Mouse (Mus musculus) midbrain, embryonic 11.5 days (tissue): ENCODE data around the gene Gpr137. TPM values are rescaled to one million over a fixed set of nuclear protein-coding genes. Genes with fewer than 3 reads are reported as not detected.

Experiments
- microRNA-seq: library from miRNA; unstranded; fragments of <30 nt; microRNA quantifications from one replicate; pipeline ENCODE4, GENCODE M21; 2017
- polyA plus RNA-seq: library from polyadenylated mRNA; unstranded; fragments of >200 nt; fragmentation: Nextera tagmentation; extraction: Ambion mirVana; gene quantifications from 2 replicates; pipeline ENCODE4 v1.2.1, GENCODE M21; 2014

The Gpr137 gene
- polyA plus RNA-seq, 1 experiment from 2014 or later = 32.0 TPM

Small RNAs within 50 kb of the gene (microRNA-seq; reads per million reads assigned to microRNA genes)
- 1.7 reads per million for gene Mir6990

Other genes starting within 250 kb of the Gpr137 start
- gene Rps6ka4, start 101.8 kb downstream of the Gpr137 start, polyA plus RNA-seq = 4.8 and 5.1 TPM in 2 replicates
- 0.26 and 0.58 TPM in 2 replicates for gene Ccdc88b, start 84.3 kb downstream of the Gpr137 start, polyA plus RNA-seq
- gene Trmt112, start 32.8 kb downstream of the Gpr137 start, polyA plus RNA-seq = 147 and 151 TPM in 2 replicates
- 123 and 127 TPM in 2 replicates for gene Prdx5, start 32.4 kb downstream of the Gpr137 start, polyA plus RNA-seq
- 3.4 and 3.7 TPM in 2 replicates for gene Esrra, start 20.7 kb downstream of the Gpr137 start, polyA plus RNA-seq
- not detected in 2 replicates for gene Catsperz, start 17.1 kb downstream of the Gpr137 start, polyA plus RNA-seq
- not detected in 2 replicates for gene Kcnk4, start 8.0 kb downstream of the Gpr137 start, polyA plus RNA-seq
- gene Bad, start 619 bp downstream of the Gpr137 start, polyA plus RNA-seq = 53.7 and 55.9 TPM in 2 replicates
- gene Ppp1r14b, start 32.5 kb upstream of the Gpr137 start, polyA plus RNA-seq = 245 and 285 TPM in 2 replicates
- 13.0 and 14.2 TPM in 2 replicates for gene Plcb3, start 34.0 kb upstream of the Gpr137 start, polyA plus RNA-seq
- gene Fkbp2, start 38.0 kb upstream of the Gpr137 start, polyA plus RNA-seq = 67.7 and 81.3 TPM in 2 replicates
- gene Vegfb, start 45.2 kb upstream of the Gpr137 start, polyA plus RNA-seq = 21.9 and 25.4 TPM in 2 replicates
- gene Dnajc4, start 50.1 kb upstream of the Gpr137 start, polyA plus RNA-seq = 17.9 and 21.0 TPM in 2 replicates
- gene Nudt22, start 53.6 kb upstream of the Gpr137 start, polyA plus RNA-seq = 14.4 and 19.5 TPM in 2 replicates
- 10.0 and 10.2 TPM in 2 replicates for gene Trpt1, start 53.7 kb upstream of the Gpr137 start, polyA plus RNA-seq
- 6.7 and 7.3 TPM in 2 replicates for gene Fermt3, start 77.0 kb upstream of the Gpr137 start, polyA plus RNA-seq
- 410 and 416 TPM in 2 replicates for gene Stip1, start 97.5 kb upstream of the Gpr137 start, polyA plus RNA-seq
- gene Macrod1, start 114.3 kb upstream of the Gpr137 start, polyA plus RNA-seq = 2.2 and 3.0 TPM in 2 replicates
- gene Flrt1, start 163.2 kb upstream of the Gpr137 start, polyA plus RNA-seq = 7.5 and 8.2 TPM in 2 replicates